Mouse (Mus musculus) kidney, adult 2 months (tissue): ENCODE measurements around the gene B3gnt6.

ENCODE experiments used
- CTCF ChIP-seq: fragments of 200-500 bp; conservative IDR thresholded peaks from 2 replicates; pipeline ENCODE4 v1.5.1; 2011; ENCODE audit warnings: low read depth, mild to moderate bottlenecking, control low read depth, low read length, moderate library complexity, mixed read lengths; ENCODE audit not compliant: insufficient read depth, insufficient read length
- POLR2A ChIP-seq: fragments of 200-500 bp; IDR thresholded peaks from one replicate; pipeline ENCODE4 v1.6.1; 2011; ENCODE audit warnings: low read depth, low read length, control low read depth

DNA sequence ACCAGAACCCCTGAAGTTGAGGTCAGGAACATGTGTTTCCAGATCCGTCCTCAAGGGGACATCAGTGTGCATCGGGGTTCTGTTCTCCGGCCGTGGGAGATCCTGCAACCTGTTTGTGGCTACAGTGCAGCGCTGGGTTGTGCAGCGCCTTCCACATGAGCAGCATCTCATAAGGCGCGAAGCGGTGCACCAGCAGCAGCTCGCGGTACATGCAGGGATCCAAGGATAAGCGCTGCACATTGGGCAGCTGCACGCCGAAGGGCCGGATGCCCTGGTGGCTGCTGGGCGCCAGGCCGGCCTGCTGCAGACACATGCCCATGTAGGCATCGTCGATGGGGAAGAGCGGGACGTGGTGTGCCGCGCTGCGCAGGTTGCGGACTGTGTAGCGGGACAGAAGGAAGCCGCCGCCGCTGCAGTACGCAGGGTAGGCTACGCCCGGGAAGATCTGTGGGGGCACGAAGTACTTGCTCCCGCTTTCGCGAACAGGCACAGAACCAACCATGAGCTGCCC lies 5.7 kb downstream of the B3gnt6 start:
- peak; percentile 47 for TF ChIP-seq CTCF
- TF ChIP-seq POLR2A, result no peak
